Mouse (Mus musculus) stomach, embryonic 14.5 days (tissue): ENCODE measurements around the gene Bhlhe40. TPM values are rescaled to one million over a fixed set of nuclear protein-coding genes. Genes with fewer than 3 reads are reported as not detected.

Experiments used
- ATAC-seq: fragments of 200-750 bp; cut with Nextera tagmentation; 2 replicates; pipeline ENCODE4 v1.8.0; 2017; ENCODE audit warnings: low read depth, moderate TSS enrichment; ENCODE audit not compliant: insufficient number of reproducible peaks, insufficient read depth, low FRiP score
- H3K27ac ChIP-seq: fragments of 300-500 bp; sonication (generic); 2 replicates; pipeline ENCODE4 v1.5.1; 2014; ENCODE audit warnings: mild to moderate bottlenecking, low read length, moderate library complexity, mixed read lengths
- H3K27me3 ChIP-seq: fragments of 300-500 bp; sonication (generic); 2 replicates; pipeline ENCODE4 v1.6.1; 2014; ENCODE audit warnings: low read length, control low read depth, mixed read lengths; ENCODE audit not compliant: control insufficient read depth, insufficient read depth
- H3K36me3 ChIP-seq: fragments of 300-500 bp; sonication (generic); 2 replicates; pipeline ENCODE4 v1.6.1; 2014; ENCODE audit warnings: mild to moderate bottlenecking, control low read depth, low read length, moderate library complexity, mixed read lengths; ENCODE audit not compliant: control insufficient read depth, insufficient read depth
- H3K4me1 ChIP-seq: fragments of 300-500 bp; sonication (generic); 2 replicates; pipeline ENCODE4 v1.6.1; 2014; ENCODE audit warnings: low read length, control low read depth, mixed read lengths; ENCODE audit not compliant: control insufficient read depth, insufficient read depth
- H3K4me2 ChIP-seq: fragments of 300-500 bp; sonication (generic); replicated peaks from 2 replicates; pipeline ENCODE4 v1.6.1; 2014; ENCODE audit warnings: low read depth, low read length, control low read depth
- H3K4me3 ChIP-seq: fragments of 300-500 bp; sonication (generic); 2 replicates; pipeline ENCODE4 v1.5.1; 2014; ENCODE audit warnings: low read depth, low read length, control low read depth
- H3K9ac ChIP-seq: fragments of 300-500 bp; sonication (generic); replicated peaks from 2 replicates; pipeline ENCODE4 v1.6.1; 2014; ENCODE audit warnings: low read depth, mild to moderate bottlenecking, control low read depth, low read length, moderate library complexity, mixed read lengths
- H3K9me3 ChIP-seq: fragments of 300-500 bp; sonication (generic); 2 replicates; pipeline ENCODE4 v1.6.1; 2016; ENCODE audit warnings: low read depth, low read length, control low read depth; ENCODE audit not compliant: control insufficient read depth
- WGBS: fragments of 180-500 bp; shearing (Covaris S2); extraction: QIAGEN DNeasy Blood & Tissue Kit; methylation state at CpG from one replicate; pipeline ENCODE4 v1.1.7; 2014; 5-methylcytosine and 5-hydroxymethylcytosine counted together
- polyA plus RNA-seq: library from polyadenylated mRNA; unstranded; fragments of >200 nt; fragmentation: Nextera tagmentation; extraction: Ambion mirVana; gene quantifications from 2 replicates; pipeline ENCODE4 v1.2.1, GENCODE M21; 2014

Gene Bhlhe40
- polyA plus RNA-seq, 1 experiment from 2014 or later = 19.8 TPM

DNA sequence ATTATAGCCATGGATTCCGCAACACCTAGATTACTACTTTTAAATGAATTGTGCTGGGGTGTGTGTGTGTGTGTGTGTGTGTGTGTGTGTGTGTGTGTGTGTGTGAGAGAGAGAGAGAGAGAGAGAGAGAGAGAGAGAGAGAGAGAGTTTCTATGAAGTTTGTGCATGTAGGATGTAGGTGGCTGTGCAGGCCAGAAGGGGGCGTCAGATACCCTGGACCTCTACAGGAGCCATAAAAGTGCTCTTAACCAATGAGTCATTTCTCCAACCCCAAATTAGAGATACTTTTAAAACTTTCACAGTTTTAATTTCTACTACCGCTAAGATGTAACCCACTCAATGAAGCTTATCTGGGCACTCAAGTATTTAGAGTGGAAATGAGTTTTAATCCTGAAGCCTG, 50.2 kb downstream of the Bhlhe40 start:
- WGBS = 77% methylated on average over 3 of the region's 3 CpGs
- Histone ChIP-seq H3K27ac (no peak overlapping the region), H3K9me3 (no peaks in the 10 kb centered on the region), H3K36me3 (no peaks in the 10 kb centered on the region), H3K4me1 (peaks cover 6% of the 10 kb centered on the region; the same call in 1 of the 2 replicates), H3K4me3 (no peak overlapping the region), H3K9ac (no peak overlapping the region), H3K27me3 (no peaks in the 10 kb centered on the region), H3K4me2 (no peak overlapping the region)
- no peak for ATAC-seq

DNA sequence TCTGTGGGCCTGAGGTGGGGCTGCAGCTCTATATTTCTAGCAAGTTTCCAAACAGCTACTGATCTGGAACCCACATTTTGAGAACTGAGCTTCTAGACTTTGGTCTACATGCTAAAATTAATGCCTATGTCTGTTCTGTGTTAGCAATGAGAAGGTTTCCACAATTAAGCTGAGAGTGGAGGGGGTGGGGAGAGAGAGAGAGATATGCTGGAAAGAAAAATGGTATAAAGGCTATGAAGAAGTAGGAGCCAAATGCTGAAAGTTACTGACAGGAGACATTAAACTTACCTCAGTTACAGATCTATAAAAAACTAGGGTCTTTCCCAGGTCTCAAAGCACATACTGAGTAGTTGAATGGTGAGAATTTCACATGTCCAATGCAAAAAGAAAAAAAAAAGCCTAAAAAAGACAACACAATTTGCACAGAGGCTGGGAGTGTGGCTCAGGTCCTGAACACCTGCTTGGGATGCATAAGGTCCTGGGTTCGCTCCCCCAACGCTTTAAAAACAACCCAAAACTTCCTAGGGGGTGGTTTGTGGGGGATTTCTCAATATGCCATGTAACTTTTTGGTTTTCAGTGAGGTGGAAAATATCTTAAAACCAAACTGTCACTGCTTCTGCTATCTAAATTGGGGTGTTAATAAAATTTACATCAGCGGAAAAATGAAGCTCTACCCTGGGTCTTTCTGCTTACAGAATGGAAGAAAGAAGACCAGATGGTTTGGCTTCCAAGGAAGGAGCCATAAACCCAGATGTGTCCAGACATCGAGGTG, 50.9 kb downstream of the Bhlhe40 start:
- H3K4me1 ChIP-seq = peaks cover 6% of the 10 kb centered on the region; the same call in 1 of the 2 replicates
- WGBS = 73% methylated on average over 4 of the region's 4 CpGs
- no peak overlapping the region for H3K4me2 ChIP-seq
- no peak overlapping the region for H3K4me3 ChIP-seq
- no peaks in the 10 kb centered on the region for H3K27me3 ChIP-seq
- no peaks in the 10 kb centered on the region for H3K36me3 ChIP-seq
- no peak overlapping the region for H3K27ac ChIP-seq
- H3K9me3 ChIP-seq = no peaks in the 10 kb centered on the region
- ATAC-seq = no peak
- H3K9ac ChIP-seq = no peak overlapping the region

DNA sequence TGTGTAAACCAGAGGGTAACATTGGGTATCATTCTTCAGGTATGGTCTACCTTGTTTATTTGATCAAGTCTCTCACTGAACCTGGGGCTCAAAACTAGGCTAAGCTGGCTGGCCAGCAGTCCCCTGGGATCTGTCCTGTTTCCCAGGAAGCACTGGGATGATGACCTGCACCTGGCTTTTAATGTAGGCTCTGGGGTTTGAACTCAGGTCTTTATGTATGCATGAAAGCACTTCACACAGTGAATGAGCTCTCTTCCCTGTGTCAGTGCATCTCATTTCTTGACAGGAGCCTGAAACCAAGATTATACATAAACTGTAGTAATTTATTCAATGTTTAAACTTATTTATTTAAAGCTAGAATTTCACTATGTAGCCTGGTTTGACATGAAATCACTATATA, 51.7 kb downstream of the Bhlhe40 start:
- Histone ChIP-seq H3K4me1 (peaks cover 6% of the 10 kb centered on the region; the same call in 1 of the 2 replicates), H3K27ac (no peak overlapping the region), H3K4me2 (no peak overlapping the region), H3K9ac (no peak overlapping the region), H3K4me3 (no peak overlapping the region), H3K36me3 (no peaks in the 10 kb centered on the region), H3K9me3 (no peaks in the 10 kb centered on the region), H3K27me3 (no peaks in the 10 kb centered on the region)
- no peak for ATAC-seq

DNA sequence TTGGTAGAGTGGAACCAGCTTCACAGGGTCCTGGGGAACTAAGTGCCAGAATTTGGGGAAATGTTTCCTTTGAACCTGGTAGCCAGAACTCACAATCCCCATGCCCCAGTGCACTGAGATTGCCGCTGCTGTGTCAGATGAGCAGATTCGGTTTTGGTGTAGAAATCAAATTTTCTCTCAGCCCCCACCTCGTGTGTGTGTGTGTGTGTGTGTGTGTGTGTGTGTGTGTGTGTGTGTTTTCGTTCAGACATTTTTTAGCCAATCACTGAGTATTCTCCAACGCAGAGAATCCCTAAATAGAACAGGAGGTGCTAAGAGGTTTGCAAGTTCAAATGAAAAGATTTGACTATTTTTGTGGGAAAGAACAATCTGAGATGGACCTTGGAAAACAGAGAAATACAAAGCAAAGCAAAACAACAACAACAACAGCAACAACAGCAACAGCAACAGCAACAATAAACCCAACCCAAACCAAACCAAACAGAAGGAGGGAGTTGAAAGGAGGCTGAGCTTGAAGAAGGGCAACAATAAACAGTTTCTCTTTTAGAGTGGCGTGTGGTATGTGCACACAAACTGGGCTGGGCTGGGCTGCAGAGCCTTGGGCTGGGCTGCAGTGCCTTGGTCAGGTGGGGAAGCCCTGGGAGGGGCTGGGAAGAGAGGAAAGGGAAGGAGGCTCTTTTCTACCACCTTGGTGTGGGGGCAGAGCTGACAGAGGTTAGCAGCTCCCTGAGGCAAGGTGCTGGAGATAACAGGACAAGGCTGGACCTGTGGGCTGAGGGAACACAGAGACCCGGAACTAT, 52.9 kb downstream of the Bhlhe40 start:
- Histone ChIP-seq H3K4me2 (no peak overlapping the region), H3K4me3 (no peak overlapping the region), H3K4me1 (peaks cover 6% of the 10 kb centered on the region; the same call in 1 of the 2 replicates), H3K9ac (no peak overlapping the region), H3K9me3 (no peaks in the 10 kb centered on the region), H3K27me3 (no peaks in the 10 kb centered on the region), H3K27ac (no peak overlapping the region), H3K36me3 (no peaks in the 10 kb centered on the region)
- 52% methylated on average over 7 of the region's 7 CpGs for WGBS
- peak; percentile 46; the same call in 1 of the 2 replicates for ATAC-seq

Other genes with a start within 250 kb of the Bhlhe40 start
- 82.6 and 89.0 TPM in 2 replicates for gene Arl8b, start 122.5 kb downstream of the Bhlhe40 start, polyA plus RNA-seq
- 29.0 and 38.6 TPM in 2 replicates for gene Edem1, start 168.0 kb downstream of the Bhlhe40 start, polyA plus RNA-seq